Mouse (Mus musculus): ENCODE data around the gene Akr1b10. TPM values are rescaled to one million over a fixed set of nuclear protein-coding genes. Genes with fewer than 3 reads are reported as not detected.

Akr1b10 gene
- polyA plus RNA-seq, 1 experiment: 15.7 TPM

DNA sequence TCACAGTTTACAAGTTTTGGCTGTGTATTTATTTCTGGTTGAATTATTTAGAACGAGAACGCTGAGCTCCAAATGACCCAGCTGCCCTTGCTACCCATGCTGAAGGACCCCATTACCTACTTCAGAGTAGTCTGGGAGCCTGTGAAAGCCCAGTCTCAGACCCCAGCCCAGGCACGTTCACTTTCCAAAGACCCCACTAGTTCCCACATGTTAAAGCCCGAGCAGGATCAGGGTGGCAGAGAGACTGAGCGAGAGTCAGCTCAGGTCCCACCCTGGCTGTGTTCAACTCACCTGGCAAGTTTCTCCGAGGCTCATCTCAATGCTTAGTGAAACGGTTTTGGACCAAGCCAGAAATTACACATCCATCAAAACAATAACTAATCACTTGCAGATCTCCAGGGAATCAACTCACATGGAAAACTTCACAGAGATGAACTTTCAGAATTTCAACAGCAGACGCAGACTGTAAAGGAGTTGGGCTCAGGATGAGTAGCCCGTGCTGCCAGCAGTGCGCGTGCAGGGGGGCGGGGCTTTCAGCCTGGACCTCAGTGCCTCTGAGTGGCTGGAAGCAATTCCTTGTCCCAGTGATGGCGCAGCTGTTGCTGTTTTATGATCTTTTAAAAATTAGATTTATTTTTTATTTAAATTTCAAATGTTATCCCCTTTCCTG lies 818 bp downstream of the Akr1b10 start:
- no peak overlapping the region for H3K27ac ChIP-seq (ENCODE audit: control insufficient read depth, insufficient read depth, low read depth, low read length, poor library complexity)
- no peak for TF ChIP-seq CTCF (IDR thresholded peaks at IDR 0.05; ENCODE audit: control insufficient read depth, insufficient read depth, low read length)
- TF ChIP-seq POLR2A (IDR thresholded peaks at IDR 0.05; ENCODE audit: borderline replicate concordance, control insufficient read depth, low read depth, low read length): no peak
- whole genome bisulfite sequencing: 4% methylated on average over 13 of the region's 13 CpGs

DNA sequence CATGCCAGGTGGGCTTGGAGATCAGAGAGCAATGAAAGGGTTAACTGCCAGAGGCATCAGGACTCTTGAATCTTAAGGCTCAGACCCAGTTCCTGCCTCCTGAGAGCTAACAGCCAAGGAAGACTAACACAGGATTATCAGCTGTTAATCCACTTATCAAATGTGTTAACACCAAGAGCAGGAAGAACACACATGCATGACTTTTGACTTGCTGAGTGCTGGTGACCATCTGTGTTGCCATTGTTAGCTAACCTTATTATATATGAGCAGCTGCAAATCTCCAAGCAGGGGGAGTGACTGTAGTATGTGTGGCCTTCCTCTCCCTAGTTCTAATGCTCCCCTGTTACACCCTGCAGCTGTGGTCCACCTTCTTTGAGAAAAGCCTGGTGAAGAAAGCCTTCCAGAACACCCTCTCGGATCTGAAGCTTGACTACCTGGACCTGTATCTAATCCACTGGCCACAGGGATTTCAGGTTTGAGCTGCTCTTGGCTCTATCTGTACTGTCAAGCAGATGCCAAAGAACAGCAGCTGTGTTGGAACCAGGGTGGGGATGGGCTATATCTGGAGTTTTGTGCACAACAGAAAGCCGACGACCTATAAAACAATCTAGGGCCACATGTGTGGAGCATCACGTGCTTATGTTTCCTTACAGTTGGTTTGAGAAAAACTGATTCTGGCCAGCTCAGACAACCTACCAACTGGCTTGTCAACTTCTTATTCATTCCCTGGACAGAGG lies 4.6 kb downstream of the Akr1b10 start:
- no peaks in the 10 kb centered on the region for H3K4me1 ChIP-seq (ENCODE audit: control insufficient read depth, insufficient read depth, low read length)
- TF ChIP-seq POLR2A (IDR thresholded peaks at IDR 0.05; ENCODE audit: borderline replicate concordance, control insufficient read depth, low read depth, low read length): no peak
- no peak for TF ChIP-seq CTCF (IDR thresholded peaks at IDR 0.05; ENCODE audit: control insufficient read depth, insufficient read depth, low read length)
- H3K27ac ChIP-seq (ENCODE audit: control insufficient read depth, insufficient read depth, low read depth, low read length, poor library complexity): no peak overlapping the region
- 80% methylated on average over 4 of the region's 4 CpGs for WGBS
- H3K4me3 ChIP-seq (replicated peaks; ENCODE audit: control insufficient read depth, low read depth, low read length): no peak overlapping the region

More for the DNA sequence above, 818 bp downstream of the Akr1b10 start:
- Histone ChIP-seq H3K4me1 (ENCODE audit: control insufficient read depth, insufficient read depth, low read length) (no peaks in the 10 kb centered on the region), H3K4me3 (replicated peaks; ENCODE audit: control insufficient read depth, low read depth, low read length) (peak overlapping the region; percentile 85)

DNA sequence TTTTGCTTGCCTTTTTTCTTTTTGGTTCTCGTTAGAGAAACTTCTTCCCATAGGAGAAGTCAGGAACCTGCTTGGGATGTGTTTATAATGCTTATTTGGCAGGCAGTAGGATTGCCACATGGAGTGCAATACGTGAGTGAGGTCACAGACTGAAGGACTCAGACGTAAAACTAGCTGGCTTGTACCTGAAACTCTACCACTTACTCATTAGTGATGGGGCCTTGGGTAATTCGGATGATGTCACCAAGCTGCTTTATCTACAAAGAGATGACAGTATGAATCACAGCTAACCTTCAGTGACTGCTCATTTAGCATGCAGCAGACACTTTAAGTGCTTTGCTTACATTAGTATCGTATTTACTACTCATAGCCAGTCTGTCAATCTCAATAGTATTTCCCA lies 11.9 kb downstream of the Akr1b10 start:
- Histone ChIP-seq H3K27ac (ENCODE audit: control insufficient read depth, insufficient read depth, low read depth, low read length, poor library complexity) (no peak overlapping the region), H3K4me3 (replicated peaks; ENCODE audit: control insufficient read depth, low read depth, low read length) (no peak overlapping the region), H3K4me1 (ENCODE audit: control insufficient read depth, insufficient read depth, low read length) (no peaks in the 10 kb centered on the region; the same call in 1 of the 2 replicates)
- TF ChIP-seq POLR2A (IDR thresholded peaks at IDR 0.05; ENCODE audit: borderline replicate concordance, control insufficient read depth, low read depth, low read length) (no peak), CTCF (IDR thresholded peaks at IDR 0.05; ENCODE audit: control insufficient read depth, insufficient read depth, low read length) (no peak)
- 76% methylated on average over 5 of the region's 5 CpGs for WGBS

DNA sequence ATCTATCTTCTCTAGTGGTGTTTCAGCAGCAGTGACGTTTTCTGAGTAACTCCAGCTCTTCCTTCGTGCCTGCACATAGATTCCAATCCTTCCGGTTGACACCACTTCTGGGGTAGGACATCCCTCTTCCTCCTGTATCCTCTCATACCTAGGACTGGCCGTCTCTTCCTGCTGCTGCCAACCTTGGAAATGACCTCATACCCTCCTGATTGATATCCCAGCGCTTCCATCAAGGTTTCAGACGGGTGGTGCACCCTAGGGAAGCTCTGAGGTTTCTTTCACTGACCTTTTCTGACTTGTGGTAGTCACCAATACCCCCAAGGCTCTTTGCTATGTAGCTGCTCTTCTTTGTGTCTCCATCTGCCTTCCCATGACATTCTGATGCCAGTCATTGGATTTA lies 14.4 kb downstream of the Akr1b10 start:
- H3K27ac ChIP-seq (ENCODE audit: control insufficient read depth, insufficient read depth, low read depth, low read length, poor library complexity): no peak overlapping the region
- WGBS: 88% methylated on average over 6 of the region's 6 CpGs
- TF ChIP-seq CTCF (IDR thresholded peaks at IDR 0.05; ENCODE audit: control insufficient read depth, insufficient read depth, low read length) (no peak), POLR2A (IDR thresholded peaks at IDR 0.05; ENCODE audit: borderline replicate concordance, control insufficient read depth, low read depth, low read length) (no peak)
- H3K4me3 ChIP-seq (replicated peaks; ENCODE audit: control insufficient read depth, low read depth, low read length): no peak overlapping the region
- no peaks in the 10 kb centered on the region; the same call in 1 of the 2 replicates for H3K4me1 ChIP-seq (ENCODE audit: control insufficient read depth, insufficient read depth, low read length)

DNA sequence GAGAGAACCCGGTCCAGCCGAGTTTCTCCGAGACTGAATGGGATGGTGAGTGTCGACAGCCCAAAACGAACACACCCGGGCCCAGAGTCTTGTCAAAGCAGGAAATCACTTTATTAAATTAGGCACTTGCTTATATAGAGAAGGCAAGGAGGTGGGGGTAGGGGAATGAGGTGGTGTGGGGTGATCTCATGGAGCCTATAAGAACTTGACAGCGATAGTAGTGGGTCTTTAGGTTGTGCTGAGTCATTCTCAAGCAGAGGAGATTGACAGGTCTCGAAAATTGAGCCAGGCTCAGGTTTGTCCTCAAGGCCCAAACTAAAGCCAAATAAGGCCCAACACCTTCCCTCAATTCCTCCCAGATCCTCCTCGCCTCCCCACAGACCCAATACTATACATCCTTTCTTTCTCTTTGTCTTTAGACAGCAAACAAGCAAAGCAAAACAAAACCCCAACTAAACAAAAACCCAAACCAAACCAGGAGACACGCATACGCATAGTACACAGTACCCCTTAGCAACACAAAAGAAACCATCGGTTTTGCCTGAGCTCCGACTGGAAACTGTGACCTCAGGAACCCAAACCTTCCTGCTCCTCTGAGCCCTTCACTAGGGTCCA lies 15.7 kb downstream of the Akr1b10 start:
- 84% methylated on average over 13 of the region's 13 CpGs for WGBS
- no peak for TF ChIP-seq CTCF (IDR thresholded peaks at IDR 0.05; ENCODE audit: control insufficient read depth, insufficient read depth, low read length)
- Histone ChIP-seq H3K4me1 (ENCODE audit: control insufficient read depth, insufficient read depth, low read length) (no peaks in the 10 kb centered on the region; the same call in 1 of the 2 replicates), H3K27ac (ENCODE audit: control insufficient read depth, insufficient read depth, low read depth, low read length, poor library complexity) (no peak overlapping the region), H3K4me3 (replicated peaks; ENCODE audit: control insufficient read depth, low read depth, low read length) (no peak overlapping the region)

DNA sequence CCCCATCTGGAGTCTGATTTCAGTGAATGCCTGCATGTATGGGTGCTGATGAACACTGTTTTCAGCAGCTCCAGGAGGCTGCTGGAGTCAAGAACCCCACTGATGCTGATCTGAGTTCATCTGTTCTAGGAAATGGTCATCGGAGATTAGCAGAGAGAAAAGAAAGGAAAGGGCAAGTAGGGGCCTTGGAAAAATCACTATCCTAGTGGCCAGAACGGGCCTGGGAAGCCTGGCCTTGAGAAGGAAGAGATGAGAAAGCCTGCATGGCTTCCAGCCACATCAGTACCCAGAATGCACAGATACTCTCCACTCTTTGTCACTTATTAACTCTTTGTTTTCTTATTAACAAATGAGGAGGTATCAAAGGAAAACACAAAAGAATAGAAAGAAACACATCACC lies 16.7 kb downstream of the Akr1b10 start:
- WGBS: 89% methylated on average over 2 of the region's 2 CpGs
- Histone ChIP-seq H3K27ac (ENCODE audit: control insufficient read depth, insufficient read depth, low read depth, low read length, poor library complexity) (no peak overlapping the region), H3K4me3 (replicated peaks; ENCODE audit: control insufficient read depth, low read depth, low read length) (no peak overlapping the region), H3K4me1 (ENCODE audit: control insufficient read depth, insufficient read depth, low read length) (no peaks in the 10 kb centered on the region; the same call in 1 of the 2 replicates)
- no peak for TF ChIP-seq POLR2A (IDR thresholded peaks at IDR 0.05; ENCODE audit: borderline replicate concordance, control insufficient read depth, low read depth, low read length)

GRCm38 (mm10) chr6:34406746-34407145 lies 22.7 kb downstream of the Akr1b10 start:
- H3K4me1 ChIP-seq (ENCODE audit: control insufficient read depth, insufficient read depth, low read length): no peaks in the 10 kb centered on the region
- 81% methylated on average over 4 of the region's 4 CpGs for WGBS
- no peak overlapping the region for H3K4me3 ChIP-seq (replicated peaks; ENCODE audit: control insufficient read depth, low read depth, low read length)
- TF ChIP-seq POLR2A (IDR thresholded peaks at IDR 0.05; ENCODE audit: borderline replicate concordance, control insufficient read depth, low read depth, low read length): no peak
- no peak for TF ChIP-seq CTCF (IDR thresholded peaks at IDR 0.05; ENCODE audit: control insufficient read depth, insufficient read depth, low read length)
- no peak overlapping the region for H3K27ac ChIP-seq (ENCODE audit: control insufficient read depth, insufficient read depth, low read depth, low read length, poor library complexity)

GRCm38 (mm10) chr6:34407403-34407802 lies 23.4 kb downstream of the Akr1b10 start:
- Histone ChIP-seq H3K4me1 (ENCODE audit: control insufficient read depth, insufficient read depth, low read length) (no peaks in the 10 kb centered on the region), H3K4me3 (replicated peaks; ENCODE audit: control insufficient read depth, low read depth, low read length) (no peak overlapping the region), H3K27ac (ENCODE audit: control insufficient read depth, insufficient read depth, low read depth, low read length, poor library complexity) (no peak overlapping the region)
- WGBS: 89% methylated on average over 10 of the region's 10 CpGs
- no peak for TF ChIP-seq POLR2A (IDR thresholded peaks at IDR 0.05; ENCODE audit: borderline replicate concordance, control insufficient read depth, low read depth, low read length)
- TF ChIP-seq CTCF (IDR thresholded peaks at IDR 0.05; ENCODE audit: control insufficient read depth, insufficient read depth, low read length): no peak
